5 mouse cellular contexts compared by ENCODE assay signal in genomic region chr16:33510856-33511255, GRCm38 (mm10). TPM values are rescaled to one million over a fixed set of nuclear protein-coding genes. Genes with fewer than 3 reads are reported as not detected.
"Had no signal": no experiment of that assay in that cellular context is flagged by ENCODE, and none has a peak within 500 bp of the region (broad histone marks: within the 10 kb centered on the region; RNA-seq: fewer than 3 reads in every experiment).

No protein-coding gene starts in this region.

RNA-seq across cellular contexts. Expression of gene Slc12a8, which starts 6.3 kb away (rescaled TPM):
- total RNA-seq: megakaryocyte progenitor cell, adult 5-6 weeks; megakaryocyte, adult 5-6 weeks; megakaryocyte-erythroid progenitor cell, adult 5-6 weeks; monocyte, adult 5-6 weeks had no signal
- polyA plus RNA-seq: macrophage had no signal
